Mouse (Mus musculus): Measurements from ENCODE around the gene Bag2.

DNA sequence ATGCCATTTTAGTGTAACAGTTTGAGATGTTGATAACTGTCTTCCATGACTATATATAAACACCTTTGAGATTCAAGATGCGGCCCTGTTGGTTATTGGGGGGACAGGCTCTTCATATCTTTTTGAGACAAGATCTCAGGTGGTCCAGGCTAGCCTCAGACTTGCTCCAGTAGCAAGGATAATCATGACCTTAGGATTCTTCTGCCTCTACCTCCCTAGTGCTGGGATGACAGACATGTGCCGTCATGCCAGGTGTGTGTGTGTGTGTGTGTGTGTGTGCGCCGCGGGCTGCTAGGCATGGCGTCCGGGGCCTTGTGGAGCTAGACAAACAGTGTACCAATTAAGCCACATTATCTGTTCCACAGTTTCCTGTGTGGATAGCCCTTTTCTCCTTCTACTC, 36.6 kb downstream of the Bag2 start:
- TF ChIP-seq USF1 (IDR thresholded peaks at IDR 0.05; ENCODE audit: low read depth) (no peak), POLR2A (IDR thresholded peaks at IDR 0.05; ENCODE audit: insufficient read length, low read depth) (no peak), TCF12 (IDR thresholded peaks at IDR 0.05; ENCODE audit: insufficient read depth, poor library complexity, severe bottlenecking) (no peak)
